Mouse (Mus musculus) thymus, adult 2 months (tissue): ENCODE results near the gene Nphp3. TPM values are rescaled to one million over a fixed set of nuclear protein-coding genes. Genes with fewer than 3 reads are reported as not detected.

ENCODE experiments used
- DNase-seq: peaks from one replicate; pipeline ENCODE4 v3.0.0; 2021
- H3K27ac ChIP-seq: fragments of 200-500 bp; 2 replicates; pipeline ENCODE4 v1.5.1; 2012; ENCODE audit warnings: low read length, control low read depth; ENCODE audit not compliant: control insufficient read depth, insufficient read depth
- H3K27me3 ChIP-seq: fragments of 200-500 bp; 2 replicates; pipeline ENCODE4 v1.6.1; 2012; ENCODE audit warnings: mild to moderate bottlenecking, low read length, moderate library complexity, mixed read lengths; ENCODE audit not compliant: control insufficient read depth, insufficient read depth
- H3K36me3 ChIP-seq: fragments of 200-500 bp; 2 replicates; pipeline ENCODE4 v1.6.1; 2012; ENCODE audit warnings: mild to moderate bottlenecking, low read length, moderate library complexity; ENCODE audit not compliant: control insufficient read depth, insufficient read depth
- H3K4me1 ChIP-seq: fragments of 200-500 bp; replicated peaks from 2 replicates; pipeline ENCODE4 v1.6.1; 2012; ENCODE audit warnings: low read length; ENCODE audit not compliant: control insufficient read depth, insufficient read depth
- H3K4me3 ChIP-seq: fragments of 200-500 bp; 2 replicates; pipeline ENCODE4 v1.5.1; 2012; ENCODE audit warnings: mild to moderate bottlenecking, low read length, control low read depth, moderate library complexity; ENCODE audit not compliant: control insufficient read depth, insufficient read depth
- CTCF ChIP-seq: fragments of 200-500 bp; IDR thresholded peaks from 2 replicates; pipeline ENCODE4 v1.5.1; 2012; ENCODE audit warnings: mild to moderate bottlenecking, control low read depth, low read length, moderate library complexity, borderline replicate concordance; ENCODE audit not compliant: control insufficient read depth, poor library complexity, insufficient read depth; ENCODE audit errors: extremely low read depth
- POLR2A ChIP-seq: fragments of 200-500 bp; IDR thresholded peaks from 2 replicates; pipeline ENCODE4 v1.6.1; 2012; ENCODE audit warnings: mild to moderate bottlenecking, low read length, control low read depth, moderate library complexity; ENCODE audit not compliant: control insufficient read depth, poor library complexity, insufficient read depth; ENCODE audit errors: extremely low read depth
- WGBS: fragments of 180-500 bp; shearing (Covaris S2); methylation state at CpG from one replicate; pipeline ENCODE4 v1.1.7; 2018; 5-methylcytosine and 5-hydroxymethylcytosine counted together
- polyA plus RNA-seq: library from polyadenylated mRNA; depleted of rRNA; stranded (reverse); fragments of >200 nt; gene quantifications from 2 replicates; pipeline ENCODE4 v1.2.3, GENCODE M21; 2012

The Nphp3 gene
- polyA plus RNA-seq, 1 experiment: 4.9 TPM

DNA sequence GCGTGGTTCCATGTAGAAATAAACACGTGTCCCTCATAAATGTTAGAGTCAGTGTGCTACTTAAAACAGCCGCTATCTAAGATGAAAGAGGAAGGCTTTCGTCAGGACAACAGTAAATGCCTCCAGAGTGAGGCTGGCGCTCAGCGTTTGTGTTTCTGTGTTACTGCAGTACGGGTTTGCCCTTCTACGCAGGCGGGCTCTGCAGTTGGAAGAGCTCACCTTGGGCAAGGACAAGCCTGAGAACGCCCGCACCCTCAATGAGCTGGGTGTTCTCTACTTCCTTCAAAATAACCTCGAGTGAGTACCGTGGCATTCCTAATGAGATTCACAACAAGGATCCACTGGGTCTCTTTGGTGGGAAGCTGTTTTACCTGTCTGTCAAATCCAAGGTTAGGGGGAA, 35.9 kb downstream of the Nphp3 start:
- TF ChIP-seq CTCF (no peak), POLR2A (no peak)
- no peaks in the 10 kb centered on the region for H3K4me1 ChIP-seq
- H3K27me3 ChIP-seq: no peaks in the 10 kb centered on the region
- 95% methylated on average over 13 of the region's 13 CpGs for WGBS
- no peak for DNase-seq
- no peaks in the 10 kb centered on the region for H3K36me3 ChIP-seq
- no peak overlapping the region for H3K4me3 ChIP-seq
- no peak overlapping the region for H3K27ac ChIP-seq

DNA sequence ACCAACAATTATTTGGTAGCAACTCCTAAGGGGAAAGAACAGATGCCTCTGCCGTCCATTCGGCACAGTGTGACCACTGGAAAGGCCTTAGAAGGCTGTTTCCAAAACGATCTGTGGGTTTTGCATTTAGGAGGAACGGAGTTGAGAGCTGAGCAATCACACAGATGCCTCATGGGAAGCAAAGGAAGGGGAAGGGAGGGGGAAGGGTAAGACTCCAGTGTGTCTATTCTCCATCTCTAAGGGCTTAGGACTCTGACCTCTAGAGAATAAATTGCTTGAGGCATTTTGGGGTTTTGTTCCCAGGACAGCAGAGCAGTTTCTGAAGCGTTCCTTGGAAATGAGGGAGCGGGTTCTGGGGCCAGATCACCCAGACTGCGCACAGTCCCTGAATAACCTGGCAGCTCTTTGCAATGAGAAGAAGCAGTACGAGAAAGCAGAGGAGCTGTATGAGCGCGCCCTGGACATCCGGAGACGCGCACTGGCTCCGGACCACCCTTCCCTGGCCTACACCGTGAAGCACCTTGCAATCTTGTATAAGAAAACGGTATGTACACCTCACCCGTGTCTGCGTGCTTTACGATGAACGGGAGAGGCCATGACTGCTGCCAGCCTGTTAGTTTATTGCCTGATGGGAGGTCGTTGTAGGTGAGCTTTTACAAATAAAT, 36.8 kb downstream of the Nphp3 start:
- TF ChIP-seq CTCF (no peak), POLR2A (no peak)
- 86% methylated on average over 21 of the region's 21 CpGs for WGBS
- Histone ChIP-seq H3K27ac (no peak overlapping the region), H3K36me3 (no peaks in the 10 kb centered on the region), H3K4me1 (no peaks in the 10 kb centered on the region), H3K4me3 (no peak overlapping the region), H3K27me3 (no peaks in the 10 kb centered on the region)
- no peak for DNase-seq

DNA sequence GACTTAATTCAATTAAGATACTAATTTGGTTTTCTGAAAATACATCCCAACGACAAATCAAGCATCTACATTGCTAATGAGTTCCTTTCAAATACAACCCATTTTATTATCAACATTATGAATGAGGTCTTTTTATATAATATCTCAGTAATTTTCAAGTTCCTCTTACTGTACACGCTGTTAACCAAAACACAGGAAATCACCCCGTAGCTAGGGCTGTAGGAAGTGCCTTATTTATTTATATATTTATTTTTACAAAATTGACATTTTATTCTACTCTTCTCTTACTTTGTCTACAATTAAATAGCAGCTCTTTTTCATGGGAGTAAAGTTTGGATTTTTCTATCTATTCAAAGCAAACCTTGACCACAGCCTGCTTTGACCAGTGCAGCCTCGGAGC, 37.4 kb downstream of the Nphp3 start:
- TF ChIP-seq CTCF (no peak), POLR2A (no peak)
- no peak for DNase-seq
- Histone ChIP-seq H3K4me3 (no peak overlapping the region), H3K4me1 (no peaks in the 10 kb centered on the region), H3K27ac (no peak overlapping the region), H3K27me3 (no peaks in the 10 kb centered on the region), H3K36me3 (no peaks in the 10 kb centered on the region)
- WGBS: 27% methylated on average over 4 of the region's 4 CpGs

DNA sequence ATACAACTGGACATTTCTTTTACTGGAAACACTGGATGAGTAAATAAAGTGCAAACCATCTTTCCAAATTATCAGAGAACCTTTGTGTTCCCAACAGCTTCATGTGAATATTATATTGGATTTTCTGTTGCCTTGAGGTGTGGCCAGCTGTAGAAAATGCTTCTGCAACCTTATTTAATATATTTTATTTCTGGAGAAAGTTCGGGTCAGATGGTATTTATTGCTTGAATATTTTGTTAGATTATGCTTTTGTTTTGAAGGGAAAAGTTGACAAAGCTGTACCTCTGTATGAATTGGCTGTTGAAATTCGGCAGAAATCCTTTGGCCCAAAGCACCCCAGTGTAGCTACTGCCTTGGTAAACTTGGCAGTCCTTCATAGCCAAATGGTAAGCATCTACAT, 38.0 kb downstream of the Nphp3 start, which contains the start of gene Gm28305:
TSS of gene Gm28305 (plus strand) at position 301 of the 400 bp plus-strand sequence.
- 89% methylated on average over 2 of the region's 2 CpGs for whole genome bisulfite sequencing

DNA sequence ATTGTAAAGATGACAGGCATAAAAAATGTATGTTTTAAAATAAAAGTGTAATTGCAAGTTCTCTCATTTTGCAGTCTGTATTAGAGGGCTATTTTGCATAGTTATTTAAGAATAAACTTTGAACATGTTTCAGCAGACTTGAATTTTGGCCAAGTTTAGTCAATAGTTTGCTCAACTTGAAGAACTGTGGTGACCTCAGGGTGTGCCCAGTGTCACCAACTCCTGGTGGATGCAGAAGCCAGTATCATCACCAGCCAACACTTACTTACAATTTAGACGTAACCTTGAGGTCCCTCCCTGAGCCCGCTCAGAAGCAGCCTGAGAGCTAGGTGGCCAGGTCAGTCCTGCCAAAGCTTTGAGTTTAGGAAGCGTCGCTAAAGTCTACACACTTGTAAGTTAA, 41.3 kb downstream of the Nphp3 start:
- Histone ChIP-seq H3K27me3 (no peaks in the 10 kb centered on the region), H3K36me3 (peaks cover 18% of the 10 kb centered on the region), H3K4me1 (no peaks in the 10 kb centered on the region), H3K27ac (no peak overlapping the region), H3K4me3 (no peak overlapping the region)
- no peak for DNase-seq
- 96% methylated on average over 4 of the region's 4 CpGs for WGBS
- no peak for TF ChIP-seq POLR2A
- TF ChIP-seq CTCF: no peak

More for the DNA sequence above, 38.0 kb downstream of the Nphp3 start, which contains the start of gene Gm28305:
- H3K4me1 ChIP-seq: no peaks in the 10 kb centered on the region
- H3K36me3 ChIP-seq: no peaks in the 10 kb centered on the region
- no peaks in the 10 kb centered on the region for H3K27me3 ChIP-seq
- no peak within 1 kb of the TSS for H3K4me3 ChIP-seq
- TF ChIP-seq POLR2A (no peak), CTCF (no peak)
- no peak within 1 kb of the TSS for H3K27ac ChIP-seq
- no peak for DNase-seq

DNA sequence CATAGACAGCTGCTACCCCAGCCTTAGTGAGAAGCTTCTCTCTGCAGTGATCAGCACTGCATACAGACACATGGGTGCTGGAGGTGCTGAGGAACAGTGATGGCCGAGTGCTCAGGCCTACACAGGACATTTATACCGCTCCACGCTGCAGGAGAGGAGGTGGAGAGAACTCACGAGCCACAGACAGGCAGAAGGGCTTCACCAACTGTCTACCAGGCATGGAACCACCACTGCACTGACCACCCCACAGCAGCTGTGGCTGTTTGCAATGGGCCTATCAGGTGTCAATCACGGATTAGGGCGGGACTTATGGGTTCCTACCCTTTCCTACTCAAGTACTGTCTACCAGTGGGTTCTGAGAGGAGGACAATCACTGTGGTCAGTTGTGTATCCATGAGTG, 48.7 kb downstream of the Nphp3 start:
- WGBS: 96% methylated on average over 6 of the region's 6 CpGs
- no peak overlapping the region for H3K4me3 ChIP-seq
- no peak for TF ChIP-seq CTCF
- TF ChIP-seq POLR2A: no peak
- no peak overlapping the region for H3K27ac ChIP-seq
- H3K36me3 ChIP-seq: peaks cover 65% of the 10 kb centered on the region
- no peaks in the 10 kb centered on the region for H3K4me1 ChIP-seq
- no peak for DNase-seq
- H3K27me3 ChIP-seq: no peaks in the 10 kb centered on the region
